Mouse (Mus musculus) neural tube, embryonic 11.5 days (tissue): ENCODE results near the gene Arl13b. TPM values are rescaled to one million over a fixed set of nuclear protein-coding genes. Genes with fewer than 3 reads are reported as not detected.

Source experiments
- ATAC-seq: fragments of 200-750 bp; cut with Nextera tagmentation; 2 replicates; pipeline ENCODE4 v1.8.0; 2017; ENCODE audit warnings: moderate number of reproducible peaks, mild to moderate bottlenecking, moderate TSS enrichment, moderate library complexity; ENCODE audit not compliant: insufficient read depth, low FRiP score, low TSS enrichment
- DNase-seq: peaks from one replicate; pipeline ENCODE4 v3.0.0-alpha.2; 2015; ENCODE audit warnings: low spot score
- H3K27ac ChIP-seq: fragments of 300-500 bp; sonication (generic); 2 replicates; pipeline ENCODE4 v1.5.1; 2014; ENCODE audit warnings: low read depth, mild to moderate bottlenecking, low read length
- H3K27me3 ChIP-seq: fragments of 300-500 bp; sonication (generic); 2 replicates; pipeline ENCODE4 v1.6.1; 2014; ENCODE audit warnings: mild to moderate bottlenecking, low read length, mixed read lengths; ENCODE audit not compliant: control insufficient read depth, insufficient read depth
- H3K36me3 ChIP-seq: fragments of 300-500 bp; sonication (generic); 2 replicates; pipeline ENCODE4 v1.6.1; 2014; ENCODE audit warnings: mild to moderate bottlenecking, low read length, moderate library complexity, mixed read lengths; ENCODE audit not compliant: control insufficient read depth, insufficient read depth
- H3K4me1 ChIP-seq: fragments of 300-500 bp; sonication (generic); 2 replicates; pipeline ENCODE4 v1.6.1; 2014; ENCODE audit warnings: low read length, mixed read lengths; ENCODE audit not compliant: control insufficient read depth, insufficient read depth
- H3K4me2 ChIP-seq: fragments of 300-500 bp; sonication (generic); 2 replicates; pipeline ENCODE4 v1.6.1; 2014; ENCODE audit warnings: low read depth, mild to moderate bottlenecking, moderate library complexity
- H3K4me3 ChIP-seq: fragments of 300-500 bp; sonication (generic); 2 replicates; pipeline ENCODE4 v1.5.1; 2014; ENCODE audit warnings: low read depth, low read length
- H3K9ac ChIP-seq: fragments of 300-500 bp; sonication (generic); 2 replicates; pipeline ENCODE4 v1.6.1; 2014; ENCODE audit warnings: mild to moderate bottlenecking, low read length
- H3K9me3 ChIP-seq: fragments of 300-500 bp; sonication (generic); 2 replicates; pipeline ENCODE4 v1.6.1; 2016; ENCODE audit warnings: low read length; ENCODE audit not compliant: control insufficient read depth
- WGBS: fragments of 180-500 bp; shearing (Covaris S2); extraction: QIAGEN DNeasy Blood & Tissue Kit; methylation state at CpG from one replicate; pipeline ENCODE4 v1.1.7; 2014; 5-methylcytosine and 5-hydroxymethylcytosine counted together
- polyA plus RNA-seq: library from polyadenylated mRNA; unstranded; fragments of >200 nt; fragmentation: Nextera tagmentation; extraction: Ambion mirVana; gene quantifications from 2 replicates; pipeline ENCODE4 v1.2.1, GENCODE M21; 2014

The Arl13b gene
- polyA plus RNA-seq, 1 experiment from 2014 or later, result 17.2 TPM

DNA sequence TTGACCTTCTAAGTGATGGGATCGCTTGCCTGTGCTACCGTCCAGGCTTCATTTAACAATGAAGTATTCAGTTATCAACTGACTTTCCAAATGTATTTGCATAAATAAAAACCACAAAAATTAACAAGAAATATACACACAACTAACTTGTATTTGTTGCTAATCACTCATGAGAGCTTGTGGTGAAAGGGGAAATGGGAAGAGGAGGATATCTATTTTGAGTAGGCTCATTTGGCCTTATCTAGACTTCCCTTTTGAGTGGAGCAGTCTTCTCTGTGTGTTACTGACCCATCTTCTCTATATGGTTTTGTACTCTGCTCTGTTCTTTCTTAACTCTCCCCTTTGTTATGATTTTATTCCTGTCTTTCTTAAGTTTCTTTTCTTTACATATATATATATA is 9.4 kb upstream of the Arl13b start:
- Histone ChIP-seq H3K9me3 (no peaks in the 10 kb centered on the region), H3K9ac (no peak overlapping the region), H3K27me3 (no peaks in the 10 kb centered on the region), H3K36me3 (no peaks in the 10 kb centered on the region), H3K4me3 (no peak overlapping the region), H3K4me2 (no peak overlapping the region), H3K4me1 (no peaks in the 10 kb centered on the region), H3K27ac (no peak overlapping the region)
- DNase-seq (no peak), ATAC-seq (no peak)
- WGBS, result 94% methylated on average over 2 of the region's 2 CpGs

DNA sequence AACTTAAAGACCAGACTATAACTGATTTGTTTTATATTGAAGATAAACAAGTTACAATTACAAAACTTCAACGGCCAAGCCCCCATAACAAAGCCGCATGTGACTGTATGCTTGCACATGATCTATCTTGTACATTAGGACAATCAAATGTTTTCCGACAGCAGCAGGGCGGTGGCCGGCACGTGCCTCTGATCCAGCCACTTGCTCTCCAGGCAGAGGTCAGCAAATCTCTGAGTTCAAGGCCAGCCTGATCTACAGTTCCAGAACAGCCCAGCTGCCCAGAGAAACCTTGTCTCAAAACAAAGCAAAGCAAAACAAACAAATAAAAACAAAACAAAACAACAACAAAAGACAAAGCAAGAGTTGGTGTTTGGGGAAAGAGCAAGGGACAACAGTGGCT is 8.5 kb upstream of the Arl13b start:
- no peak for DNase-seq
- ATAC-seq, result no peak
- Histone ChIP-seq H3K36me3 (no peaks in the 10 kb centered on the region), H3K9ac (no peak overlapping the region), H3K4me1 (no peaks in the 10 kb centered on the region), H3K9me3 (no peaks in the 10 kb centered on the region), H3K4me3 (no peak overlapping the region), H3K27me3 (no peaks in the 10 kb centered on the region), H3K4me2 (0 out of 2 replicates have a peak overlapping the region, but pooled peaks have one; percentile 7), H3K27ac (no peak overlapping the region)
- WGBS, result 81% methylated on average over 6 of the region's 6 CpGs

DNA sequence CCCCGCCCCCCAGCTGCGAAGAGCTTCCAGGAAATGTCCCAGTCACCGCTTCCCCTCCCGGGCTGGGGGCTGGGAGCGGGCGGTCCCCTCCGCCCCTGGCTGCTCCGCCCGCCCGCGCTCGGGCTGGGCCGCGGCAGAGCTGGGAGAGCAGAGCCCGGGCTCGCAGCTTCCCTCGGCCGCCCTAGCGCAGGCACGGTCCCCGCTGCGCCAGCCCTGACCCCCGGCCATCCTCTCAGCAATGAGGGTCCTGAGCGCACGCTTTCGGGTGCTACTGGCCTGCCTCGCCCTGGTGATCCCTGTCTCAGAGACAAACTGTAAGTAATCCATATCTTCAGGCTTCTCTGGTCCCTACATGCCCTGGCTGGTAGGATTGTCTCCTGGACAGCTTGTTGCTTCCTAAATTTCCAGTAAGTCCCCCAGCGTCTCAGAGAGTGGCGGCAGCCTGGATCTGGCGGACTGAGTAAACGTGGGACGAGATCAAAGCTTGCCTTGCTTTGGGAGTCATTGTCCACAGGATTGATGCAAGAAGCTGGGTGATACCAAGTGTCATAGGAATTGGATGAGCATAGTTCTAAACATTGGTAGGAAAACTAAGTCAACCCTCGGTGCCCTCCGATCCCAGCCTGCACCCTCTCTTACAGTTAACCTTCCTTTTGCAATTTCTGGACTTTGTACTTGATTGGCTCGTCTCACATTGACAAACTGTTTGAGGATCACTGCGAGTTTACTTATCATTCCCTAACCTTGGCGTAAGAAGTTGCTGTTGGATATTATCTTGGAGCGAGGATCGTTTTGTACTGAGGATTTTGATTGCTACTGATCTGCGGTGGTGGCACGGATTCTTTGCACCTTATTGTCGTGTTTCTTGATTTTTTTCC is 7.6 kb upstream of the Arl13b start, which contains the start of gene Pros1:
Pros1 (plus strand) TSS at position 117 of the 878 bp plus-strand sequence.
- Histone ChIP-seq H3K9ac (peak within 1 kb of the TSS; percentile 76), H3K4me2 (peak within 1 kb of the TSS; percentile 84), H3K27ac (no peak within 1 kb of the TSS; the same call in 1 of the 2 replicates), H3K4me1 (no peaks in the 10 kb centered on the region), H3K27me3 (no peaks in the 10 kb centered on the region), H3K4me3 (peak within 1 kb of the TSS; percentile 55), H3K36me3 (no peaks in the 10 kb centered on the region), H3K9me3 (no peaks in the 10 kb centered on the region)
- peak; percentile 76 for DNase-seq
- WGBS, result 5% methylated on average over 36 of the region's 42 CpGs
- peak; percentile 86 for ATAC-seq

- H3K4me2 ChIP-seq, result peak overlapping the region; percentile 84
- ATAC-seq, result no peak
- H3K27me3 ChIP-seq, result no peaks in the 10 kb centered on the region
- no peaks in the 10 kb centered on the region for H3K36me3 ChIP-seq
- no peaks in the 10 kb centered on the region for H3K9me3 ChIP-seq
- H3K4me1 ChIP-seq, result no peaks in the 10 kb centered on the region
- H3K9ac ChIP-seq, result peak overlapping the region; percentile 76
- H3K4me3 ChIP-seq, result peak overlapping the region; percentile 55
- 15% methylated on average over 3 of the region's 3 CpGs for WGBS
- no peak for DNase-seq
- H3K27ac ChIP-seq, result no peak overlapping the region; the same call in 1 of the 2 replicates
Observed at GRCm38 (mm10) chr16:62853611-62854126, 6.8 kb upstream of the Arl13b start.

- H3K9ac ChIP-seq, result no peak overlapping the region
- H3K9me3 ChIP-seq, result no peaks in the 10 kb centered on the region
- no peak for DNase-seq
- H3K4me1 ChIP-seq, result no peaks in the 10 kb centered on the region
- H3K4me2 ChIP-seq, result no peak overlapping the region
- no peak overlapping the region for H3K4me3 ChIP-seq
- ATAC-seq, result no peak
- no peak overlapping the region for H3K27ac ChIP-seq
- WGBS, result 84% methylated on average over 3 of the region's 3 CpGs
- H3K27me3 ChIP-seq, result no peaks in the 10 kb centered on the region
- H3K36me3 ChIP-seq, result no peaks in the 10 kb centered on the region
Observed at GRCm38 (mm10) chr16:62852464-62853252, 5.8 kb upstream of the Arl13b start.

GRCm38 (mm10) chr16:62845341-62845740 is 1.5 kb downstream of the Arl13b start:
- no peaks in the 10 kb centered on the region for H3K27me3 ChIP-seq
- no peak overlapping the region for H3K4me2 ChIP-seq
- no peak overlapping the region for H3K4me3 ChIP-seq
- no peaks in the 10 kb centered on the region for H3K36me3 ChIP-seq
- no peak overlapping the region for H3K9ac ChIP-seq
- ATAC-seq, result no peak
- H3K27ac ChIP-seq, result no peak overlapping the region
- no peak for DNase-seq
- WGBS, result 87% methylated on average over 6 of the region's 6 CpGs
- H3K4me1 ChIP-seq, result peaks cover 5% of the 10 kb centered on the region
- no peaks in the 10 kb centered on the region for H3K9me3 ChIP-seq

DNA sequence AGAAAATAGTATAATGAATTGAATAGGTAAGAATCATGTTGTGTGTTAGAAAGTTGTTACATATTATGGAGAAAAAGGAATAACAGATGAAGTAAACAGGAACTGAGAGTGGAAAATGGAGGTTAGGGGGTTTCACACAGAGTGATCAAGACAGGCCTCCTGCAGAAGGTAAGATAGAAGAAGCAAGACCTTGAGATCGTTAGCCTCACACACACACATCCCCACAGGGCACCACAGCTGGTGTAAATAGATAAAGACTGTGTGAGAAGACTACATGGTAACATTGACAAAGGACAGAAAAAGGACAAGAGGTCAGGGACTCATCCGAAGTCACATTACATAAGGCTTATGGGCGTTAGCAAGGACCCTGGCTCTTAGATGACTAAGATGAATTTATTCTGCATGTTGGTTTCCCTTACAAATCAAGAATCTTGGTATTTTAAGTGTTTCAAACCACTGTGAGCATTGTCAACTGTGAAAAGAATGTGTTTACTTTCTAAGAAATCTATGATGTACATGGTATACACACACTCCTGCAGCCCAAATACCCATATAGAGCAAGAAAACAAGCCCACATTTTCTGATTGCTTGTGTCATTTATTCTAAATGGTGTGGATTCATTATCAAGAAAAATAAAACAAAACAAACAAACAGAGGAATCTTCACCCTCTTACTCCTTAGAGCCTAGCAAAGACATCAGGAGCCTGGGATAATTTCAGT is 12.7 kb downstream of the Arl13b start:
- Histone ChIP-seq H3K36me3 (no peaks in the 10 kb centered on the region), H3K27ac (no peak overlapping the region), H3K4me1 (no peaks in the 10 kb centered on the region), H3K4me2 (no peak overlapping the region), H3K4me3 (no peak overlapping the region), H3K9ac (no peak overlapping the region), H3K9me3 (no peaks in the 10 kb centered on the region), H3K27me3 (no peaks in the 10 kb centered on the region)
- WGBS, result 52% methylated on average over 3 of the region's 3 CpGs
- ATAC-seq (no peak), DNase-seq (no peak)

DNA sequence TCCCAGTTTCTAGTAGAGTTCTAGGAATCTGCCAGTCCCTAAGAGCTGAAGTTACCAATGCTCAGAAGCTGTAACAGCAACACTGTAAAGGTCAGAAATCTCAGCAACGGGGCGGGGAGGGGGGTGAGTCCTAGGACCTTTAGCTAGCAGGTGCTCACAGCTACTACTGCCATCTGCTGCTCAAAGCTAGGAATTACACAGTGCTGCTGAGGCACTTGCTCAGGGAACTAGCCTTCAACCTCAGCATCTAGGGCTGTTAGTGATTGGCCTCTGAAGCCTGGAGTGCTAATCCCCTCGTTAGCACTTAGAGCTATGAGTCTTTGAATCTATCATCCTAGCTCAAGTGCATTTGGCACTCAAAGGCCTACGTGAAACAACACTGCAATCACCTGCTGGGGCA is 14.4 kb downstream of the Arl13b start:
- Histone ChIP-seq H3K27ac (no peak overlapping the region), H3K27me3 (no peaks in the 10 kb centered on the region), H3K36me3 (no peaks in the 10 kb centered on the region), H3K4me1 (no peaks in the 10 kb centered on the region), H3K4me2 (no peak overlapping the region), H3K9ac (no peak overlapping the region), H3K9me3 (no peaks in the 10 kb centered on the region), H3K4me3 (no peak overlapping the region)
- peak; percentile 48 for DNase-seq
- WGBS, result 15% methylated on average over 4 of the region's 4 CpGs
- ATAC-seq, result peak; percentile 58; the same call in 1 of the 2 replicates
